Mouse (Mus musculus) lung, postnatal 25 days (tissue): ENCODE results near the gene Peak1.
"Not testable (repeated sequence)": the region's sequence is repeated elsewhere in the genome, so short reads cannot be mapped to it uniquely, and the experiment has no call there.

Source experiments
- DNase-seq: peaks from one replicate; pipeline ENCODE4 v3.0.0; 2022; ENCODE audit warnings: low spot score

Gene Peak1

GRCm38 (mm10) chr9:56417948-56418737 lies at the start of gene Peak1, which contains the start of gene Hmg20a:
Peak1 (minus strand) TSS chr9:56418067.
Hmg20a (plus strand) TSS chr9:56418609.
- DNase-seq, result peak; percentile 100

GRCm38 (mm10) chr9:56466251-56466650 lies 48.4 kb upstream of the Peak1 start:
- no peak for DNase-seq

GRCm38 (mm10) chr9:56464863-56465654 lies 47.2 kb upstream of the Peak1 start:
- DNase-seq, result peak; percentile 80

- DNase-seq, result peak; percentile 63
These were observed 46.0 kb upstream of the Peak1 start for GRCm38 (mm10) chr9:56463686-56464515.

- no peak for DNase-seq
These were observed 45.2 kb upstream of the Peak1 start for GRCm38 (mm10) chr9:56463046-56463445.

- DNase-seq, result no peak
These were observed 44.7 kb upstream of the Peak1 start for GRCm38 (mm10) chr9:56462606-56463005.

GRCm38 (mm10) chr9:56460987-56461386 lies 43.1 kb upstream of the Peak1 start:
- DNase-seq, result no peak

GRCm38 (mm10) chr9:56456426-56456825 lies 38.6 kb upstream of the Peak1 start:
- DNase-seq, result no peak

GRCm38 (mm10) chr9:56453038-56453815 lies 35.4 kb upstream of the Peak1 start:
- no peak for DNase-seq

- DNase-seq, result no peak
These were observed 33.7 kb upstream of the Peak1 start for GRCm38 (mm10) chr9:56451570-56451969.

- no peak for DNase-seq
These were observed 21.8 kb upstream of the Peak1 start for GRCm38 (mm10) chr9:56439699-56440098.

GRCm38 (mm10) chr9:56437300-56437892 lies 19.5 kb upstream of the Peak1 start:
- DNase-seq, result not testable (repeated sequence)

GRCm38 (mm10) chr9:56435821-56436526 lies 18.1 kb upstream of the Peak1 start:
- DNase-seq, result no peak

- no peak for DNase-seq
These were observed 7.0 kb upstream of the Peak1 start for GRCm38 (mm10) chr9:56424861-56425260.

- DNase-seq, result no peak
These were observed 4.1 kb upstream of the Peak1 start for GRCm38 (mm10) chr9:56421991-56422390.

- DNase-seq, result no peak
These were observed 3.2 kb upstream of the Peak1 start for GRCm38 (mm10) chr9:56420892-56421601.

- DNase-seq, result no peak
These were observed 2.4 kb upstream of the Peak1 start for GRCm38 (mm10) chr9:56420236-56420635.

GRCm38 (mm10) chr9:56418738-56419239 lies 922 bp upstream of the Peak1 start:
- DNase-seq, result peak; percentile 81

- peak; percentile 88 for DNase-seq
These were observed 386 bp downstream of the Peak1 start for GRCm38 (mm10) chr9:56417415-56417947.
